ENCODE assay signal across 12 mouse cellular contexts in the genomic region with DNA sequence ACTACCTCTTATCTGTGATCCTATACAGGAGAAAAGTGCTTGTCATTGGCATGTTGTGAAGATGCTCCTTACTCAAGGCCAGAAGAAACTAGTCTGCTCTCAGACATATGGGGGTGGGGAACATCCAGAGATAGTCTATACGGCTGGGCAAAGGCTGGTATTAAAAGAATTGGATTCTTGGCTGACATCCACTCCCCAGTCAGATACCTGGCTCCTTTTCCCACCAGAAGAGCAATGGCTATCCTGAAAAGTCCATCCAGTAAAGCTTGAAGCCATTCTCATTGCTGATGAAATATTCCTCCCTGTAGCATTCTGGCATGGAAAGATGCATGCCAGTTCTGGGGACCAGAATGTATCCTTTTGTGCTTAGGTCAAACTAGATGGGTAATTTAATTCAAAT.
"Had no signal": no experiment of that assay in that cellular context is flagged by ENCODE, and none has a peak within 500 bp of the region (broad histone marks: within the 10 kb centered on the region; RNA-seq: fewer than 3 reads in every experiment).

No protein-coding gene starts in this region.

- DNase-seq: left cerebral cortex, postnatal 4 days; liver; liver, embryonic 13.5 days; liver, postnatal 0 days; lung, adult 18-20 months; lung, adult 2 months; lung, embryonic 14.5 days; lung, postnatal 10 days; lung, postnatal 14 days; lung, postnatal 36 days; lung, postnatal 4 days; midbrain, embryonic 14.5 days had no signal
